Mouse (Mus musculus): Measurements from ENCODE around the gene Btla.

Btla gene

DNA sequence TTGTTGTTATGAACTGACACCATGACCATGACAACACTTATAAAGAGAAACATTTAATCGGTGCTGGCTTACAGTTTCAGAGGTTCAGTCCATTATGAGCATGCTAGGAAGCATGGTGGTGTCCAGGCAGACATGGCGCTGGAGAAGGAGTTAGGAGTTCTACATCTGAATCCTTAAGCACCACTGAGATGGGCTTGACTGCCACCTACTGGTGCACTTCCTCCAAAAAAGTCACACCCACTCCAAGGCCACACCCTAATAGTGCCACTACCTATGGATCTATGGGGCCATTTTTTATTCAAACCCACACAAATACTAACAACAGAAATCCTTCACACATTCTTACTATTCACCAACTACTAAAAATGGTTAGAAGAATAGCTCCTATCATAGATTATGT, 35.5 kb downstream of the Btla start:
- no peak for DNase-seq (ENCODE audit: low read depth, low spot score)

DNA sequence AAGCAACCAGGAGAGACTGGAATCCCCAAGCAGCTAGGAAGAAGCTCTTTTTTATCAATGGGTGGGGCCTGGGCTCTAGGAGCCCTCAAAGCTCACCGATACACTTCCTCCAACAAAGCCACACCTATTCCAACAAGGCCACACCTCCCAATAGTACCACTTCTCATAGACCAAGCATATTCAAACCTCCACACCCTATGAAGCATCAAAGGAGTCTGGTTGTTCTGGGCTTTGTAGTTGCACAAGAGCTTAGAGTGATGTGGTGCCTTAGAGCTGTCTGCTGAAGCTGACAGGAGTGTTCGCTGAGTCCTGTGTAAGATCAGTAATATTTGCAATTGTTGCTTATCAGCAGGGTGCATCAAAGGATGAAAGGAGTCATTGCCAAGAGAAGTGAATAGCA, 37.2 kb downstream of the Btla start:
- no peak for DNase-seq (ENCODE audit: low read depth, low spot score)

DNA sequence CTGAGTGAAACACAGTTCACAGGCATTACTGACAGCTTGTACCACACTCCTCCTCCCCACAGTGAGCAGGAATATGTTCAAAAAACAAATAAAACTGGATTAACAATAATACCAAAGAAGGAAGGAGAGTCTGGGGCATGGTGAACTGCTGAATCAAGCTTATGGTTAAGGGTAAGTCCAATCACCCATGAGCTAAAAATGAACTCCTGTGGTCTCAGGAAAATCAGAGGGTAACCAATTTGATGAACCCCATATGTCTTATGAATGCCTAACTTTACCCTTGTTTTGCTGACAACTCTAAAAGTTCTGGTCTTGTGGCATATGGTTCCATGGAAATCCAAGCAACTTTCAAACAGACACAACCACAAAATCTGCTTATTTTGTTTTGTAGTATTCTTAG, 37.9 kb downstream of the Btla start:
- DNase-seq (ENCODE audit: low read depth, low spot score): no peak

DNA sequence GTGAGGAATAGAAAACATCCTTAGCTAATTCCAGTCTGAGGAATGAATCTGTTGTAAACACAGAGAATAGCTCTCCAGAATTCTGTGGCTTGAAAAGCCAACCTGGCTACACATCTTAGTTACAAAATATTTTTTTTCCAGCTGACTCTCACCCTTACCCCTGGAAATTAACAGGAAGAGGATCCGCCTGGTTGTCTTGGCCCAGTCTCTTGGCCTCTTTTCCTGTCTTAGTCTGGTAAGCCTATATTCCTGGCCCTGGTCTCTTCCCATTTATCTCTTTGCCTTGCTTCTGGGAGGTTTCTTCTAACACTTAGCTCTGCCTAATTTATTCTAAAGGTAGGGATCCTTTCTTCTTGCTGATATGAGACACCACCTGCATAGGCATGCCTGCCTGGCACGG, 45.8 kb downstream of the Btla start:
- DNase-seq (ENCODE audit: low read depth, low spot score): no peak

DNA sequence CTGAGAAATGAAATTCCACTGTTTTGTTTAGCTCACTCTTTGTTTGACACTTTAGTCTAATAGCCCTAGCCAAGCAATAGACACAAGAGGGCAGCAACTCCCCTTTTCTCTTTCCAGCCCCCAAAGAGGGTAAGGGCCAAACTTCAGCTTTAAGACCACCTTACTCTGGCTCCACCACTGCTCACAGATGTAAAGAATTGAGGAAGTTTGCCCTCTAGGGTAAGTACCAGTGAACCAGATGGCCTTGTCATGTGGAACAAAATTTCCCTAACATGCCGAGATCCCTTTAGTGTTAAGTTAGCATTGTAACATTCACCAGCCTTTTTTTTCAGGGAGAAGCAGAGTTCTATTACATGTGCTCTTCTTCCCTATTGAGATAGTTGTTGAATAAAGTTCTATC, 59.0 kb downstream of the Btla start:
- DNase-seq (ENCODE audit: low read depth, low spot score): no peak

DNA sequence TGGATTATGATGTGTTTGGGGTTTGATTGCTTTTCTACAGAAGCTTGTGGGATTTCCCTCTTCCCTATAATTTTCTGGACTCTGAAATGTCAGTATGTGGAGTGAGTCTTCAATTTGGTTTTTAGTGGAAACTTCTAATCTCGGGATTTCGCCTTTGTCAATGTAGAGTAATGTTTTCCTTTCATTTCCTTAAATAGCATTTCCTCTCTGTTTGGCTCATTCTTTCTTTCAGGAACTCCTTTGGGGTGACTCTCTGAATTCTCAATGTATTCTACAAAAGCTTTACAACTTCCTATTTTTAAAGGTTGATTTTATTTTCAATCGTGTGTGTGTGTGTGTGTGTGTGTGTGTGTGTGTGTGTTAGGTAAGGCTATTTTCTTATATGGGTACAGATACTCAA, 73.7 kb downstream of the Btla start:
- no peak for DNase-seq (ENCODE audit: low read depth, low spot score)

Data from retina, postnatal 7 days (tissue).